Mouse (Mus musculus): ENCODE measurements around the gene Zfp316.

GRCm38 (mm10) chr5:143253186-143253880, 16.5 kb downstream of the Zfp316 start:
- TF ChIP-seq CTCF (IDR thresholded peaks at IDR 0.05) (no peak), POLR2A (IDR thresholded peaks at IDR 0.05; ENCODE audit: insufficient read depth, low read depth, low read length) (no peak)
